Mouse (Mus musculus) thymus, adult 2 months (tissue): ENCODE data around the gene Pygl.

ENCODE experiments used
- CTCF ChIP-seq: fragments of 200-500 bp; IDR thresholded peaks from 2 replicates; pipeline ENCODE4 v1.5.1; 2012; ENCODE audit warnings: mild to moderate bottlenecking, control low read depth, low read length, moderate library complexity, borderline replicate concordance; ENCODE audit not compliant: control insufficient read depth, poor library complexity, insufficient read depth; ENCODE audit errors: extremely low read depth
- POLR2A ChIP-seq: fragments of 200-500 bp; IDR thresholded peaks from 2 replicates; pipeline ENCODE4 v1.6.1; 2012; ENCODE audit warnings: mild to moderate bottlenecking, low read length, control low read depth, moderate library complexity; ENCODE audit not compliant: control insufficient read depth, poor library complexity, insufficient read depth; ENCODE audit errors: extremely low read depth

DNA sequence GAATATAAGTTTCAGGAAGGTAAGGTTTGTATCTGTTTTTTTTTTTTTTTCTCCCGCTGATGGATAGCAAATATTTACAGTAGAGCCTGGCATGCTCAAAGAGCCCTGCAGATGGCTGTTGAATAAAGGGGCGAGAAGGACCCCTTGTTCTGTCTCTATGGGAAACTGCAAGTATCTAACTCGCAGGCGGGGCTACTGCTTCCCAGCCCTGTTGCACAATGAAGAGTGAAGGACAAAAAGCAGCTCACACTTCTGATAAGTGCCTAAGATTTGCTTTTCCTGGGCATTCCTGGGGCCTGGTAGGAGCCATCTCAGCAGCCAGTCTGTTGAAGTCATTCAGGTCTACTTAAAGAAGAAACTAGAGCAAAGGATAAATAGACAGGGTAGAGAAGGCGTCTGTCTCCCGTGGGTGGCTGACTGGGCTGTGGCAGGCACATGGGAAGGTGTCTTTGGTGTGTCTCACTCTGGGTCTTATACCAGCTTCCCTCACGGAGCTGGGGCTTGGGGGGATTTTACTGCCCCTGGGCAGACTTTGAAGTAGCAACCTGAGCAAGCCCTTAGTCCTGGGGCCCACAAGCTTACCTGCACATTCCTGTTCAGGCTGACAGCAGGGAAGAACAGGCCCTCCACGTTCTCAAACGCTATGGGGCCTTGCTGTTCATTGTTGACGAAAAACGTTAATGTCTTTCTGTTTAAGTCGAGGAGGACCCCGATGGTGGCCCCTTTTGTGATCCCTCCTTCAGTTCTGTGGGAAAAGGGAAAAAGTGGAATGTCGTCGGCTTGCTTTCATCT, 16.6 kb upstream of the Pygl start:
- TF ChIP-seq CTCF, result no peak
- TF ChIP-seq POLR2A, result no peak
